Mouse (Mus musculus) brain, embryonic 14.5 days (tissue): ENCODE data around the gene Casz1.

Source experiments
- CTCF ChIP-seq: fragments of 200-500 bp; IDR thresholded peaks from 2 replicates; pipeline ENCODE4 v1.5.1; 2012; ENCODE audit warnings: inconsistent platforms, mild to moderate bottlenecking, moderate library complexity, borderline replicate concordance; ENCODE audit not compliant: insufficient read depth, insufficient read length; ENCODE audit errors: extremely low read depth
- POLR2A ChIP-seq: fragments of 200-500 bp; IDR thresholded peaks from 2 replicates; pipeline ENCODE4 v1.6.1; 2012; ENCODE audit warnings: mild to moderate bottlenecking, inconsistent platforms, borderline replicate concordance; ENCODE audit not compliant: poor library complexity, insufficient read depth, insufficient read length, severe bottlenecking; ENCODE audit errors: extremely low read depth

DNA sequence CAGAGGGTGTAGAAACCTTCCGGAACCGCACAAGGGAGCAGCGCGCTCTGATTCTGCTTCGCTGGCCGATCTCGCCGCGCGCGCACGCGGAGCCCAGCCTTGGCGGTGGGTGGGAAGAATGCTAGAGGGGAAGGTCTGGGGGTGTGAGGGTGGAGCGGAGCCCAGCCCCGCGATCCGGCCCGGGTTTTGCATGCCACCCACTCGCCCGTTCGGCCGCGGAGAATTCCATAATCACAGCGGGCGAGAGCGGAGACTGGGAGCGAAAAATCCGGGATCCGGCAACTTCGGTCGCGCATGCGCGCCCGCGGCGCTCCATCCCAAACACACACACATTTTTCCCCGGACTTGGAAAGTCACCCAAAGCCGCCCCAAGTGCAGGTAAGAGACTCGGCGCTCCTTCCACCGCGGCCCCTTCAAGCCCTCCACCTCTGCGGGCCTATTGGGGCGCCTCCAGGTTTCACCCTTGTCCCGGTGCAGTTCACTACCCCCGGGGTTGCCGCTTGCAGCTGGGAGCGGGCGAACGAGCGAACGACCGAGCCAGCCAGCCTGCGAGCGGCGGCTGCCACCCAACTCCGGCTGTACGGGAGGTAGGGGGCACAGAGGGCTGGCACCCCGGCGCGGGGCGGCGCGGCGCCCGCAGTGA, at the start of gene Casz1:
- TF ChIP-seq POLR2A: no peak
- TF ChIP-seq CTCF: no peak
